Mouse (Mus musculus): ENCODE measurements around the gene Arl6ip4.

Gene Arl6ip4

GRCm38 (mm10) chr5:124115990-124116845 is at the start of gene Arl6ip4:
Gene Arl6ip4, plus strand, starts transcription at chr5:124116089.
- peak; percentile 77 for DNase-seq (ENCODE audit: low read depth, low spot score)

GRCm38 (mm10) chr5:124069657-124070056 is 46.2 kb upstream of the Arl6ip4 start:
- DNase-seq (ENCODE audit: low read depth, low spot score) = no peak

- no peak for DNase-seq (ENCODE audit: low read depth, low spot score)
These were observed 42.2 kb upstream of the Arl6ip4 start for GRCm38 (mm10) chr5:124073682-124074081.

- DNase-seq (ENCODE audit: low read depth, low spot score) = no peak
These were observed 41.0 kb upstream of the Arl6ip4 start for GRCm38 (mm10) chr5:124074845-124075307.

GRCm38 (mm10) chr5:124075716-124076115 is 40.2 kb upstream of the Arl6ip4 start:
- no peak for DNase-seq (ENCODE audit: low read depth, low spot score)

GRCm38 (mm10) chr5:124076559-124076958 is 39.3 kb upstream of the Arl6ip4 start:
- no peak for DNase-seq (ENCODE audit: low read depth, low spot score)

- no peak for DNase-seq (ENCODE audit: low read depth, low spot score)
These were observed 38.6 kb upstream of the Arl6ip4 start for GRCm38 (mm10) chr5:124077241-124077640.

GRCm38 (mm10) chr5:124077856-124078460 is 37.9 kb upstream of the Arl6ip4 start:
- no peak for DNase-seq (ENCODE audit: low read depth, low spot score)

- peak; percentile 46 for DNase-seq (ENCODE audit: low read depth, low spot score)
These were observed 37.0 kb upstream of the Arl6ip4 start for GRCm38 (mm10) chr5:124078794-124079416.

GRCm38 (mm10) chr5:124079880-124080279 is 36.0 kb upstream of the Arl6ip4 start:
- no peak for DNase-seq (ENCODE audit: low read depth, low spot score)

GRCm38 (mm10) chr5:124082447-124082846 is 33.4 kb upstream of the Arl6ip4 start:
- no peak for DNase-seq (ENCODE audit: low read depth, low spot score)

- no peak for DNase-seq (ENCODE audit: low read depth, low spot score)
These were observed 32.8 kb upstream of the Arl6ip4 start for GRCm38 (mm10) chr5:124082941-124083688.

- no peak for DNase-seq (ENCODE audit: low read depth, low spot score)
These were observed 31.9 kb upstream of the Arl6ip4 start for GRCm38 (mm10) chr5:124083850-124084587.

GRCm38 (mm10) chr5:124084588-124085173 is 31.2 kb upstream of the Arl6ip4 start:
- DNase-seq (ENCODE audit: low read depth, low spot score) = peak; percentile 80

GRCm38 (mm10) chr5:124085513-124085912 is 30.4 kb upstream of the Arl6ip4 start:
- no peak for DNase-seq (ENCODE audit: low read depth, low spot score)

GRCm38 (mm10) chr5:124086876-124087275 is 29.0 kb upstream of the Arl6ip4 start:
- DNase-seq (ENCODE audit: low read depth, low spot score) = no peak

GRCm38 (mm10) chr5:124089868-124090267 is 26.0 kb upstream of the Arl6ip4 start:
- DNase-seq (ENCODE audit: low read depth, low spot score) = no peak

GRCm38 (mm10) chr5:124091951-124092406 is 23.9 kb upstream of the Arl6ip4 start:
- DNase-seq (ENCODE audit: low read depth, low spot score) = no peak

GRCm38 (mm10) chr5:124093120-124093794 is 22.6 kb upstream of the Arl6ip4 start:
- DNase-seq (ENCODE audit: low read depth, low spot score) = no peak
